Mouse (Mus musculus): ENCODE measurements at regions not wholly inside any gene's neighbourhood (a gene's known extent, or its start where the extent isn't known, plus 50 kb on each side); places are given as distances from the start of the nearest gene placed in this dataset.

GRCm38 (mm10) chr7:113638098-113638497 is 124.5 kb downstream of the Far1 start:
- TF ChIP-seq CTCF (IDR thresholded peaks at IDR 0.05; ENCODE audit: low read depth) (no peak), EP300 (IDR thresholded peaks at IDR 0.05; ENCODE audit: low read depth) (no peak)
